8 mouse cellular contexts compared by ENCODE assay signal in the genomic region with DNA sequence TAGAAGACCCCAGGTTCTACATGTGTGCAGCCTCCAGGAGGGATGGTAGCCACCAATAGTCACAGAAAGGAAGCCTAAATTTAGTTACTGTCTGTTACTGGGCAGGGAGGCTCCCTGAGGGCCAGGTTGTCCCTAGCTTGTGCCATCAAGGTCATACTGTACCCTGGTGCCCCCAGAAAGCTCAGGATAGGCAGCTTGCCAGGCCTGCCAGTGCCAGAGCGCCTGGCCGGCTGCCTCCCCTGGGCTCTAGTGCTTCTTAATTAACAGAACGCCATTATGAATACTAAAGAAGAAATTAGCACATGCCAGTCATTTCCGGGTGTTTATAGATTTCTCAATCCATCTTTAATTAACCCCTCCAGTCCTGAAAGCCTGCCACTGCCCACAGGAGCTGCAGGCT.
DNase-seq lines count a peak whose midpoint lies in the region; ATAC-seq lines count a peak whose summit lies in the region.

No protein-coding gene starts in this region.

- peaks cover 17% of the 10 kb centered on the region for H3K4me1 ChIP-seq in hindbrain, embryonic 12.5 days
- peaks cover 8% of the 10 kb centered on the region; the same call in 1 of the 2 replicates for H3K4me1 ChIP-seq in hindbrain, embryonic 14.5 days (replicated peaks; ENCODE audit: control insufficient read depth, insufficient read depth, low read length)
- H3K4me1 ChIP-seq in forebrain, embryonic 16.5 days (replicated peaks; ENCODE audit: control insufficient read depth, insufficient read depth, low read length) = peaks cover 13% of the 10 kb centered on the region

- no peaks in the 10 kb centered on the region for H3K27me3 ChIP-seq in hindbrain, embryonic 12.5 days
- no peaks in the 10 kb centered on the region for H3K27me3 ChIP-seq in hindbrain, embryonic 14.5 days (ENCODE audit: control insufficient read depth, insufficient read depth, low read length)
- H3K27me3 ChIP-seq in forebrain, embryonic 16.5 days (replicated peaks; ENCODE audit: control insufficient read depth, insufficient read depth, low read length) = no peaks in the 10 kb centered on the region

- H3K4me3 ChIP-seq in hindbrain, embryonic 12.5 days = no peak overlapping the region
- no peak overlapping the region for H3K4me3 ChIP-seq in hindbrain, embryonic 14.5 days (replicated peaks; ENCODE audit: low read length)
- no peak overlapping the region for H3K4me3 ChIP-seq in forebrain, embryonic 16.5 days (replicated peaks; ENCODE audit: low read length)

- H3K4me2 ChIP-seq in hindbrain, embryonic 12.5 days (replicated peaks) = no peak overlapping the region
- H3K4me2 ChIP-seq in hindbrain, embryonic 14.5 days (replicated peaks) = no peak overlapping the region
- no peak overlapping the region for H3K4me2 ChIP-seq in forebrain, embryonic 16.5 days (ENCODE audit: low read length)

- H3K9me3 ChIP-seq in hindbrain, embryonic 12.5 days (replicated peaks) = no peaks in the 10 kb centered on the region
- H3K9me3 ChIP-seq in hindbrain, embryonic 14.5 days (ENCODE audit: control insufficient read depth, low read length) = no peaks in the 10 kb centered on the region
- H3K9me3 ChIP-seq in forebrain, embryonic 16.5 days (ENCODE audit: control insufficient read depth, low read length) = no peaks in the 10 kb centered on the region

- H3K9ac ChIP-seq in hindbrain, embryonic 12.5 days = no peak overlapping the region
- H3K9ac ChIP-seq in hindbrain, embryonic 14.5 days = no peak overlapping the region
- no peak overlapping the region for H3K9ac ChIP-seq in forebrain, embryonic 16.5 days (replicated peaks; ENCODE audit: low read depth, low read length)

- ATAC-seq in hindbrain, embryonic 12.5 days (ENCODE audit: low FRiP score) = peak; percentile 28; the same call in 1 of the 2 replicates
- no peak; the same call in 1 of the 2 replicates for ATAC-seq in hindbrain, embryonic 14.5 days (ENCODE audit: low FRiP score)
- peak; percentile 71 for ATAC-seq in forebrain, embryonic 16.5 days
- no peak for ATAC-seq in monocyte, adult 5-6 weeks (replicated peaks; ENCODE audit: insufficient number of reproducible peaks, low FRiP score, low TSS enrichment, poor library complexity, severe bottlenecking)

- WGBS in hindbrain, embryonic 12.5 days = 55% methylated on average over 4 of the region's 4 CpGs
- WGBS in hindbrain, embryonic 14.5 days = 28% methylated on average over 4 of the region's 4 CpGs
- WGBS in forebrain, embryonic 16.5 days = 15% methylated on average over 4 of the region's 4 CpGs

- no peaks in the 10 kb centered on the region for H3K36me3 ChIP-seq in hindbrain, embryonic 12.5 days
- H3K36me3 ChIP-seq in hindbrain, embryonic 14.5 days (replicated peaks; ENCODE audit: control insufficient read depth, insufficient read depth) = no peaks in the 10 kb centered on the region
- no peaks in the 10 kb centered on the region for H3K36me3 ChIP-seq in forebrain, embryonic 16.5 days (ENCODE audit: control insufficient read depth, insufficient read depth)

- no peak for DNase-seq in hindbrain, embryonic 14.5 days (ENCODE audit: low spot score)
- DNase-seq in retina, postnatal 1 day = peak; percentile 28
- no peak for DNase-seq in retina, embryonic 14.5 days (ENCODE audit: low spot score)
- DNase-seq in right cerebral cortex, postnatal 4 days = peak; percentile 46
- no peak for DNase-seq in thymus, postnatal 25 days

- no peak overlapping the region for H3K27ac ChIP-seq in hindbrain, embryonic 12.5 days
- no peak overlapping the region for H3K27ac ChIP-seq in hindbrain, embryonic 14.5 days
- H3K27ac ChIP-seq in forebrain, embryonic 16.5 days (ENCODE audit: low read length) = no peak overlapping the region; the same call in 1 of the 2 replicates

Comparison
In these comparisons a context has a peak if more than half of its experiments do, and no peak if none do; other contexts are left out.
1. ATAC-seq: peak in hindbrain, embryonic 12.5 days (single experiment) and forebrain, embryonic 16.5 days (single experiment); none in hindbrain, embryonic 14.5 days (single experiment) and monocyte, adult 5-6 weeks (single experiment).
2. DNase-seq: peak in retina, postnatal 1 day (single experiment) and right cerebral cortex, postnatal 4 days (single experiment); none in hindbrain, embryonic 14.5 days (single experiment), retina, embryonic 14.5 days (single experiment) and thymus, postnatal 25 days (single experiment).